Mouse (Mus musculus): ENCODE data around the gene Prss46.
A peak's percentile ranks its signal among the peaks of the same experiment; 100 is the strongest.

Prss46 gene

DNA sequence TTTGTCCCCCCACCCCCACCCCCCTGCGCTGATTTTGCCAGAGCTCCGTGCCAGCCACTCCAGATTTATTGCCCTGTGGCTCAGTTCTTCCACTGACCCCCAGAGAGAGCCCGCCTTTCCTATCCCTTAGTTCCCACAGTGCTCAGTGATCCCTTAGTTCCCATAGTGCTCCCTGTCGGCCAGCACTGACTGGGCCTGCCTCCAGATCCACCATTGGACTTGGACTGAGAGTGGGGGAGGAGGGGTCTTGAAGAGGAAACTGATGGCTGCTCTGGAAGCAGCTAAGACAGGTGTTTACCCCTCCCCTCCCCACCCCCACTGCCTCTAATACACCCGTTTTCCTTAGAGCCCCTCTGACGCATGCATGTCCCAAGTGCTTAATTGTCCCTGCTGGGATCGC is 51.7 kb downstream of the Prss46 start:
- DNase-seq (ENCODE audit: low read depth in 2 of 2, low spot score in 2 of 2): no peak

DNA sequence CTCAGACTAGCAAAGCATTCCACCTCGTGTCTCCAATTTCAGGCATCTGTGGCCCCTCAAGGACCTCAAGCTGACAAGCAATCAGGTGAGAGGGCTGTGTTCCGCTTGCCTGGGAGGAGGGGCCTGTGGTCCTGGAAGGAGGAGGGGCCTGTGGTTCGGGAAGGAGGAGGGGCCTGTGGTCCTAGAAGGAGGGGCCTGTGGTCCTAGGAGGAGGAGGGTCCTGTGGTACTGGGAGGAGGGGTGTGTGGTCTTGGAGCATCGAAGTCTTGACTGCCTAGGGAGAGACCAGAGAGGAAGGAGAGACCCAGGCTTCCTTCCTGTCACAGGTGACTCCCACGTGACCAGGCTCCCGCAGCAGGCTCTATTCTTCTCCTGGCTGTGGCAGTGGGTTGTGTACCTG is 52.3 kb downstream of the Prss46 start:
- DNase-seq (ENCODE audit: low read depth in 2 of 2, low spot score in 2 of 2): peak; percentile 80 to 82

DNA sequence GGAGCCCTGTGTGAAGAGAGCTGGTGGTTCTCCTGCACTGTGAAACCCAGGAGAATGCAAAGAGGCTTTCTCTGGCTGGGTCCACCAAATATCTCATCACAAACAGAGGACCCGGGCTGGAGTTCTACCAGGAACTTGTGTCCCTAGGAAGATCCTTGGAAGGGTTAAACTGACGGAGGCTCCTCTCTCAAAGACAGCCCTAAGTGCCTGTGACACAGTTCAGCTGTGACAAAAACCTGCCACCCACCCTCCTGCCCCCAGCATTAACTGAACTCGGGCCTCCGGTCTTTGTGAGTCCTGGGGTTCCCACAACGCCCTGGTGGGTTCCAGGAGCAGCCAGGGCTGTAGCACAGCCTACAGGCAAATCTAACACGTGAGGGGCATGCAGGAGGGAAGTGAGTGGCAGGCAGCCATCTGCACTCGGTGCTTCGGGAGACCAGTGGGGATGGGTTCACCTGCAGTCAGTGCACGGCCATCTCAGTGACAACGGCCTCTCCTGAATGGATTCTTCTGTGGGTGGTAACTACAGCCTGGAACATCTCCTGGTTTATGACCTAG is 55.2 kb downstream of the Prss46 start:
- no peak for DNase-seq (ENCODE audit: low read depth in 2 of 2, low spot score in 2 of 2)

DNA sequence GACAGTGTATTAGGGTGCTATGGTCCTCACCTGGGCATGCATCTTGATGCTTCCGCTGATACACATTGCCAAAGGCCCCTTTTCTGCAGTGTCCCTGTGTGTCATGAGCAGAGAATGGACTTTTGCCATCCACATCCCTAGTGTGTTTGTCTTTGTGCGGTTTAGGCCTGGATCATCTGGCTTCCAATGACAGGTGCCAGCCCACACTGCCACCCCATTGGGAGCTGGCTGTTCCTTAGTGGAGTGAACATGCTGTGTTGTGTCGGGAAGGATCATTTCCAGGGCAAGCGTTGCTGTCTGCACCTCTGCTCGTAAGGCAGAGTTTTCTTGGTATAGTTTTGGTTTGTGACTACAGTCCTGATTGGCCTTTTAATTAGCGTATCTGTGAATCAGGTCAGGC is 56.9 kb downstream of the Prss46 start:
- no peak for DNase-seq (ENCODE audit: low read depth in 2 of 2, low spot score in 2 of 2)

DNA sequence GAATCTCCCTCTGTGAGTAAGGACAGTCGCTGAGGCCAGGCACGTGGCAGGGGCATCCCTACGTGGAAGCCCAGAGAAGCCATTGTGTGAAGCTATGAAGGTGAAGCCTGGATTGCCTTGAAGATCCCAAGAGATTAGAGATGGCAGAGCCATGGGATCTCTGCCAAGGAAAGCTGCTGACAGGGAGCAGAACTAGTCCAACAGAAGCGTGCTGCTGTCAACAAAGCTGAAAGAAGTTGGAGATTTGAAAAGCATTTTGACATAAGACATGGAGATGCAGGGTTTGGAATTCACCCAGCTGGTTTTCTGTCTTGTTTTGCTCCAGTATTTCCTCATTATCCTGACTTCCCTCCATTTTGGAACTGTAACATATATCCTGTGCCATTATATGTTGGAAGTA is 58.0 kb downstream of the Prss46 start:
- no peak for DNase-seq (ENCODE audit: low read depth in 2 of 2, low spot score in 2 of 2)

All from CD8-positive naive resting alpha-beta T cell, adult 2 months (primary cell).